Mouse (Mus musculus) splenic B cell, adult 2 months (primary cell): ENCODE data around the gene Pik3cg.
A peak's percentile ranks its signal among the peaks of the same experiment; 100 is the strongest.
"Not testable (repeated sequence)": the region's sequence is repeated elsewhere in the genome, so short reads cannot be mapped to it uniquely, and the experiment has no call there.

Experiments used
- DNase-seq: peaks from one replicate; pipeline ENCODE4 v3.0.0-alpha.2; 2011; ENCODE audit warnings: low read depth, low spot score
- H3K27me3 ChIP-seq: 2 replicates; pipeline ENCODE4 v1.6.1; 2012; ENCODE audit warnings: mild to moderate bottlenecking, low read length, moderate library complexity, mixed read lengths; ENCODE audit not compliant: control insufficient read depth, poor library complexity, insufficient read depth, severe bottlenecking
- H3K36me3 ChIP-seq: 2 replicates; pipeline ENCODE4 v1.6.1; 2012; ENCODE audit warnings: mild to moderate bottlenecking, low read length, moderate library complexity, mixed read lengths; ENCODE audit not compliant: control insufficient read depth, poor library complexity, insufficient read depth, severe bottlenecking

Pik3cg gene

GRCm38 (mm10) chr12:32207948-32208891 is at the start of gene Pik3cg:
Gene Pik3cg, minus strand, starts transcription at chr12:32208659.
- H3K27me3 ChIP-seq = no peaks in the 10 kb centered on the region
- DNase-seq = peak; percentile 84
- peaks cover 2% of the 10 kb centered on the region; the same call in 1 of the 2 replicates for H3K36me3 ChIP-seq

DNA sequence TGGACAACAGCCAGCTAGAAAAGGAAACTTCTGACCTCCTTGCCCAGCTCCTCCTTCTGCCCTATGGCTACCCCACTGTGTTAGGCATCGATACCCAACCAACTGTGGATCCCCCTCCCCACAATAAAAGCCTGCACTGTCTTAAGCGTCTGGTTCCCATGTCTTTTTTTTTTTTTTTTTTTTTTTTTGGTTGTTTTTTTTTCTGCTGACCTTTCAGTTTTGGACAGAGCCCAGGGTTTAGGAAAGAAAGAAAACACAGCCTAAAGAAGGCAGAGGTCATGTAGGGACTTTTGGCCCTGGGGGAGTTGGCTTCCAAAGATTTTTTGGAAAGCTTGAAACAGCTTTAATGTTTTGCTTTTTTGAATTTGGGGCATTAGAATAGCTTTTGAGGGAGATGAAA is 40.0 kb upstream of the Pik3cg start:
- DNase-seq = no peak
- no peaks in the 10 kb centered on the region for H3K36me3 ChIP-seq
- H3K27me3 ChIP-seq = no peaks in the 10 kb centered on the region

DNA sequence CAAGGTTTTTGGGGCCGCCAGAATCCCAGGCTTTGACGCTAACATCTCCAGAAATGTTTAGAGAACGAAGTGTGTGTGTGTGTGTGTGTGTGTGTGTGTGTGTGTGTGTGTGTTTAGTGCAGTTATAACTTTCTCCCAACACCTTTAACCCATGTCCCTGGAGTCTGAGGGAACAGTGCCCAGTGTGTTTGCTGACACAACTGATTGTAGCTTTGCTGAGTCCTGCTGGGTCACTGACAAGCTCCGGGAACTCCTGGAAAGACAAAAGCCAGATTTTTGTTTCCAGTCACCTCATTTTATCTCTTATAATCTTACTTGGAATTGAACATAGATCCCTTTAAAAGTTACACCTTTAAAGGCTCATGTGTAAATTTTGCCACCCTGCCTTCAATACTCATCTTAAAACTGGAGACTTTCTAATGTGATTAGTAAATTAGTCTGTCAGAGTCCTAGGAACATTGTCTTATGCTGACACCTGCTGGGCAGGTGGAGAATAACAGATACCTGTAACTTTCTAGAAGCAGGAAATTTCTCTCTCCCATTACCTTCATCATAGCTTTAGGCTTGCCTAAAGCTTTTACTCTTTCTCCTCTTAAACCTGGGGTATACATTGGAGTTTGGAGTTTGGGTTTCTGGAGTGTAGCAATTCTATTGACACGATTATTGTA is 37.2 kb upstream of the Pik3cg start:
- no peaks in the 10 kb centered on the region for H3K27me3 ChIP-seq
- DNase-seq = peak; percentile 81
- no peaks in the 10 kb centered on the region for H3K36me3 ChIP-seq

- no peaks in the 10 kb centered on the region for H3K36me3 ChIP-seq
- DNase-seq = no peak
Observed at GRCm38 (mm10) chr12:32243586-32243985, 35.1 kb upstream of the Pik3cg start.

DNA sequence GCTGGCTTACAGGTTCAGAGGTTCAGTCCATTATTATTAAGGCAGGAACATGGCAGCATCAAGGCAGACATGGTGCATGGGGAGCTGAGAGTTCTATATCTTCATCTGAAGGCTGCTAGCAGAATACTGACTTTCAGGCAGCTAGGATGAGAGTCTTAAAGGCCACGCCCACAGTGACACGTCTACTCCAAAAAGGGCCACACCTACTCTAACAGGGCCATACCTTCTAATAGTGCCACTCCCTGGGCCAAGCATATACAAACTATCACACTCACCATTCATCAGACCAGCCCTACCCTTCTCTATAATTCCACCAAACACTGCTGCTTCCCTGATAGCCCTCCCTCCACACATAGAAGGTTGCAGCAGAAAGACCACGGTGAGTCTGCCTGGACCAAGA is 30.7 kb upstream of the Pik3cg start:
- not testable (repeated sequence) for DNase-seq, H3K36me3 ChIP-seq, H3K27me3 ChIP-seq

More at GRCm38 (mm10) chr12:32243586-32243985, 35.1 kb upstream of the Pik3cg start:
- H3K27me3 ChIP-seq = no peaks in the 10 kb centered on the region

DNA sequence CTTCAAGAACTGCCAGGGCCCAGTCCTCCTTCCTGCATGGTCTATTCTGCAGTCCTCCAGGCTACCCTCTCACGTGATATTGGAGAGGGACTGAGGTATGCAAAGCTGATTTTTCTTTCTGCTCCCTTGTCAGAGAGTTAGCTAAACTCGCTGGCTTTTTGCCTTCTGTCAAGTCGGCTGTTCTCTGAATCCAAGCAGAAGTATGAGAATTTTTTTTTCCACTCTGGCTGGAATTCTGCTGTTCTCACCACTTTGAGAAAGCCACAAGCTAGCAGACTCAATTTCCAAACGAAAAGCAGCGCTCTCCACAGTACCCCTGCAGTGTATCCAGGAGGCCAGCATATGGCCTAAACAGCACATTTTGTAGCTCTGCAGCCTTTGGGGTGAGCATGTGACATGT is 30.0 kb upstream of the Pik3cg start:
- no peak for DNase-seq
- Histone ChIP-seq H3K36me3 (no peaks in the 10 kb centered on the region), H3K27me3 (no peaks in the 10 kb centered on the region)

GRCm38 (mm10) chr12:32237839-32238238 is 29.4 kb upstream of the Pik3cg start:
- no peaks in the 10 kb centered on the region for H3K36me3 ChIP-seq
- no peaks in the 10 kb centered on the region for H3K27me3 ChIP-seq
- DNase-seq = no peak

GRCm38 (mm10) chr12:32237139-32237538 is 28.7 kb upstream of the Pik3cg start:
- Histone ChIP-seq H3K27me3 (no peaks in the 10 kb centered on the region), H3K36me3 (no peaks in the 10 kb centered on the region)
- DNase-seq = no peak

GRCm38 (mm10) chr12:32236450-32236849 is 28.0 kb upstream of the Pik3cg start:
- no peaks in the 10 kb centered on the region for H3K36me3 ChIP-seq

GRCm38 (mm10) chr12:32233871-32234270 is 25.4 kb upstream of the Pik3cg start:
- no peaks in the 10 kb centered on the region for H3K27me3 ChIP-seq
- DNase-seq = no peak
- no peaks in the 10 kb centered on the region for H3K36me3 ChIP-seq

More at GRCm38 (mm10) chr12:32236450-32236849, 28.0 kb upstream of the Pik3cg start:
- H3K27me3 ChIP-seq = no peaks in the 10 kb centered on the region
- DNase-seq = no peak

GRCm38 (mm10) chr12:32231398-32231797 is 22.9 kb upstream of the Pik3cg start:
- H3K27me3 ChIP-seq = no peaks in the 10 kb centered on the region
- no peaks in the 10 kb centered on the region for H3K36me3 ChIP-seq
- DNase-seq = no peak

GRCm38 (mm10) chr12:32223629-32224028 is 15.2 kb upstream of the Pik3cg start:
- Histone ChIP-seq H3K36me3 (no peaks in the 10 kb centered on the region), H3K27me3 (no peaks in the 10 kb centered on the region)
- no peak for DNase-seq

- Histone ChIP-seq H3K36me3 (no peaks in the 10 kb centered on the region), H3K27me3 (no peaks in the 10 kb centered on the region)
- DNase-seq = no peak
Observed at GRCm38 (mm10) chr12:32222758-32223385, 14.4 kb upstream of the Pik3cg start.

DNA sequence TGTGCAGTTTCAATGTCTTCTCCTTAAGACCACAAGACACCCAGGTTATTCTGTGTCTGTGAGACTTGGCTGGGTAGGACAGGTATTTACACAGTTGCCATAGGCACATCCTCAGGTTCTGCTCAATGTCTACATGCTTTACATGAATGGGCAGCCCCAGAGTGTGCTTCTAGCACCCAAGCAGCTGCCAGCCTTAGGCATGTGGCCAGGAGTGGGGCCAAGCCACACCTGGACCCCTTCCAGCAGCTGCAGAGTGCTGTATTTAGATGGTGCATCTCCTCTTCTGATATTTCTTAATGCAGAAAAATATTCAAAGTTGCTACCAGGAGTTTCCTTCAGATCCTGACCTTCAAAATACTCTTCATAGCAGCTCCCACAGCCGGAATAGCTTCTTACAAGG is 11.9 kb upstream of the Pik3cg start:
- H3K36me3 ChIP-seq = no peaks in the 10 kb centered on the region
- DNase-seq = no peak

DNA sequence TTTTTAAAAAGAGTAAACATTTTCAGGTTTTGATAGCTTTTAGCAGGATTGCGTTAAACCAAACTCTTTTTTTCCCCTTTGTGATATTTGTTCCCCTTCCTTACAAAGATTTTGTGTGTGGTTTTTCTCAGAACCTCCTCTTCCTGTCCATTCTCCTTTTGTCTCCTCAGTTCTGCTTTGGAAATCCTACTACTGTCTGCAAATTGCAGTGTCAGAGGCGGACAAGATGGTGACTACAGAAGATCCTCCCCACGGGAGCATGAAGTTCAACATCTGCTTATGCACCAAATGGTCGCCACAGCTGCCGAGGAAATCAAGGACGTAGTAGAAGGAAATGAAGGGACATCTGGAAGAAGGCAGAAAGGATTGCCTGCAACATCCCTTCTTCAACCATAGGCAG is 6.7 kb upstream of the Pik3cg start:
- Histone ChIP-seq H3K36me3 (no peaks in the 10 kb centered on the region), H3K27me3 (no peaks in the 10 kb centered on the region)
- no peak for DNase-seq

More for the DNA sequence above, 11.9 kb upstream of the Pik3cg start:
- no peaks in the 10 kb centered on the region for H3K27me3 ChIP-seq
